Mouse (Mus musculus) gastrocnemius, adult 8-10 months (tissue): ENCODE measurements at regions not wholly inside any gene's neighbourhood (a gene's known extent, or its start where the extent isn't known, plus 50 kb on each side); places are given as distances from the start of the nearest gene placed in this dataset. TPM values are rescaled to one million over a fixed set of nuclear protein-coding genes. Genes with fewer than 3 reads are reported as not detected.
A peak's percentile ranks its signal among the peaks of the same experiment; 100 is the strongest.

ENCODE experiments used
- DNase-seq, 2 experiments: peaks; one replicate each; pipeline ENCODE4 v3.0.0; 2022; ENCODE audit warnings: low spot score in 2 of 2
- microRNA-seq: library from miRNA; unstranded; fragments of <30 nt; microRNA quantifications from one replicate; pipeline ENCODE4 v1.2.0, GENCODE M21; 2022

DNA sequence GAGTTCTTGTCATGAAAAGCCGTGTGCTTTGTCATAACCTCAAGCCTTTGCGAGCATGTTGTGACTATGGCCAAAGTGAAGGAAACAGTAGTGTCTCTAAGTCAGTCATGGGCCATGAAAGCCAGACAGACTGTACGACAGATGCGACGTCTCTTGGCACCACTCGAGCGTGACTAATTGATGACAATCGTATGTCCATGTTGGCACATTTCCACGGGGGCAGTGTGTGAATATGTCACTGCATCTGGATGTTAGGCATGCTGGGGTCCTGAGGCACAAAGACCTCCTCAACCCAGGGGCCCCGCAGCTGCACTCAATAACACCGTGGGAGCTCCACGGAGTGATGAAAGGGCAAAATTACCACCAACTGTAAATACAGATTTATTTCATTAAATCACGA lies 77.1 kb upstream of the Paip1 start:
- no peak for DNase-seq

DNA sequence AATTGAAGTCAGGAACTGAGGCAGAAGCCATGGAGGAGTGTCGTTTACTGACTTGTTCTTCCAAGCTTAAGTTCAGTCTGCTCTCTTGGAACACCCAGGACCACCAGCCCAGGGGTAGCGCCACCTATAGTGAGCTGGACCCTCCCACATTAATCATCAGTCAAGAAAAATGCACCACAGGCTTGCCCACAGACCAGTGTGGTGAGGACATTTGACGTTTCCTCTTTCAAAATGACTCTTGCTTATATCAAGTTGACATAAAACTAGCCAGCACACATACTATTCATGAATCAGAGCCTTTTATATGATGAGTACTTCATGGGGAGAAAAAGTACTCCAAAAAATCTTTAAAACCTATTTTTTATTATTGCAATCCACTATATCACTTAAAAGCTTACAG lies 69.7 kb upstream of the Paip1 start:
- no peak for DNase-seq

DNA sequence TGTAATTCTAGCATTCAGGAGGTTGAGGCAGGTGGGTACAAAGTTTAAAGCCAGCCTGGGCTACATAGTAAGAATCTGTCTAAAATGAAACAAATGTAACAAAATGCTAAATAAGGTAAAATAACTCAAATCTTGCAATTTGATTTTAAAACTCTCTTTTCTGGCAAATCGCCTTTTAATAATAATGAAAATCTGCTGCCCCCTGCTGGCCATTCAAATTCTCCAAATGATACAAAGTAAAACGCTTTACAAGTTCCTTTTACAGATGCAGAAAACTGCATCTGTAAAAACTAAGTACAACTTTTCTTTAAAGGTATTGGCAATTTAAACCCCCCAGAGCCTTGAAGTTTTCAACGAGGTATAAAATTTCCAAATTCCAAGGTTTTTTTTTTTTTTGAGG lies 65.0 kb upstream of the Paip1 start:
- peak in 1 of 2 experiments; percentile 12 for DNase-seq

DNA sequence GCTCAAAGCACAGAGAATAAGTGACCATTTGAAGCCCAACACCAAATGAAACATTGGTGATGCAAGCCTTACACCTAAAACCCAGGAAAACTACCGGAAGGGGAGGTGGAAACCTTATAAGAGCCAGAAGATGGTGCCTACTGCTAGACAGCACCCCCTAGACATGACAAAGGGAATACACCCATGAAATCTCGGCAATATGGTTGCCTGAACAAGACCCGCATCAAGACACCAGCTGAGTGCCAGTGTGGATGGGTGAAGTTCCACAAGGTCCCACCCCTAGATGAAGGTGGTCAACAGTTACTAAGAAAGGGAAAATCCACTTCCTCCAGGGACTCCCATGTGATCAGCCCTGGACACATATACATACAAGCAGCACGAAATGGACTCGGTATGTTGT lies 64.2 kb upstream of the Paip1 start:
- no peak for DNase-seq

DNA sequence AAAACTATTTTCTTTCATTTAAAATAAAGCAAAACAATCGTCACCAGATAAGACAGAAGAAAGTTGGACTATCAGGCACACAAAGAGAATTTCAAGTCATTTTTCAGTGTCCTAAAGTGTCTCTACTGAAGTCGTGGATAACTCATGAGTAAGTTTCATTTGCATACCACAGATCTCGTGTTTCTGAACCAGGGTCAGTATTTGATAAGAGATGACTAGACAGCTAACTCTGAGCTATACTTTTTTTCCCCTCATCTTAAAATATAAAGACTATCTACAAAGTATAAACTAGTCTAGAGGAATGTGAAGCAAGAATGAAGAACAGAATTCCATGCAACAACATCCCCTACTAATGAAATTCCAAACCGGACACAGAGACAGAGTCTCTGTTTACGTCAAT lies 60.9 kb upstream of the Paip1 start:
- DNase-seq, result no peak

DNA sequence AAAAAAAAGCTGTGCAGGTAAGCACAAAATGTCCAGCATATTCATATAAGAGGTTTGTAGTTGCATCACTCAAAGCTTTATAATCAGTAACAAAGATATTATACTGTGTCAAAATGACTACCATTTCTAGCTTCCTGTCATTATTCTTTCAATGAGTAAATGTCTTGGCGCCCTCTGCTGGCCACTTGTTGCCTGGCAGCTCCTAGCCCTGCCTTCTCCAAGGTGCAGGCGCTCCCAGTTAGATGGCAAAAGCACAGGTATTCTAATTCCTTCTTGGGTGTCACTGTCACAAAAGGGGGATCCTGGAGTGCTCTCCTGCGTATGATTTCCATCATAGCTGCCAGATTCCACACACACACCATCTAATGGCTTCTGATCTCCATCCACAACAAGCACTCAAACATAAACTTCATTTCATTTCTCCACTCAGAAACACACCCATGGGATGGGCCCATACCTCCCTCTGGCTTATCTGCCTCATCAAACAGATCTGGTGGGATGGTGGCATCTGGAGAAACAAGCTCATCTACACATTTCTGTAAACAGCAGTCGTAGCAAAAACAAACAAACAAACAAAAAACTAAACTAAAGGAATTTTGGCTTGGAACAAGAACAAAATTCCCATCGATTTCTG lies 49.9 kb upstream of the Paip1 start:
- DNase-seq, result peak; percentile 35 to 45

Small RNA genes lying in the stretch of these regions (microRNA-seq; reads per million reads assigned to microRNA genes)
- not detected for gene Gm44488
